Mouse (Mus musculus): ENCODE measurements around the gene Noxred1.

GRCm38 (mm10) chr12:87177631-87178030 is 60.9 kb downstream of the Noxred1 start:
- TF ChIP-seq CTCF (IDR thresholded peaks at IDR 0.05; ENCODE audit: low read depth) (no peak), EP300 (IDR thresholded peaks at IDR 0.05; ENCODE audit: low read depth) (no peak)
